16 mouse cellular contexts compared by ENCODE assay signal in genomic region chr9:75601510-75601909, GRCm38 (mm10). TPM values are rescaled to one million over a fixed set of nuclear protein-coding genes. Genes with fewer than 3 reads are reported as not detected.
DNase-seq lines count a peak whose midpoint lies in the region; ATAC-seq and TF ChIP-seq lines count a peak whose summit lies in the region.
"Had no signal": no experiment of that assay in that cellular context is flagged by ENCODE, and none has a peak within 500 bp of the region (broad histone marks: within the 10 kb centered on the region; RNA-seq: fewer than 3 reads in every experiment).

No protein-coding gene starts in this region.

- no peak for TF ChIP-seq EP300 in heart, adult 2 months (IDR thresholded peaks at IDR 0.05; ENCODE audit: insufficient read depth, low read depth, low read length)

- no peaks in the 10 kb centered on the region for H3K36me3 ChIP-seq in heart, embryonic 13.5 days
- H3K36me3 ChIP-seq in heart, adult 2 months (ENCODE audit: control insufficient read depth, insufficient read depth, low read length): no peaks in the 10 kb centered on the region
- H3K36me3 ChIP-seq in lung, embryonic 16.5 days (ENCODE audit: control insufficient read depth, insufficient read depth, low read length): no peaks in the 10 kb centered on the region
- H3K36me3 ChIP-seq in intestine, embryonic 15.5 days: no peaks in the 10 kb centered on the region
- H3K36me3 ChIP-seq in hindbrain, embryonic 11.5 days (ENCODE audit: control insufficient read depth, insufficient read depth, low read length): 0 out of 2 replicates have a peak, but pooled peaks cover 5% of the 10 kb centered on the region

- H3K4me3 ChIP-seq in heart, embryonic 13.5 days: no peak overlapping the region
- H3K4me3 ChIP-seq in heart, adult 2 months: no peak overlapping the region
- H3K4me3 ChIP-seq in lung, embryonic 16.5 days (ENCODE audit: low read length): no peak overlapping the region
- no peak overlapping the region for H3K4me3 ChIP-seq in intestine, embryonic 15.5 days (replicated peaks)
- no peak overlapping the region for H3K4me3 ChIP-seq in hindbrain, embryonic 11.5 days (ENCODE audit: low read depth, low read length)
- H3K4me3 ChIP-seq: forebrain, embryonic 15.5 days; midbrain, embryonic 12.5 days had no signal

- peak overlapping the region; percentile 12; the same call in 1 of the 2 replicates for H3K4me2 ChIP-seq in heart, embryonic 13.5 days
- peak overlapping the region; percentile 34 for H3K4me2 ChIP-seq in lung, embryonic 16.5 days (ENCODE audit: low read depth, low read length)
- peak overlapping the region; percentile 45 for H3K4me2 ChIP-seq in intestine, embryonic 15.5 days (replicated peaks)
- no peak overlapping the region for H3K4me2 ChIP-seq in hindbrain, embryonic 11.5 days (replicated peaks; ENCODE audit: low read depth, low read length)
- H3K4me2 ChIP-seq: forebrain, embryonic 15.5 days; midbrain, embryonic 12.5 days had no signal

- no peak for TF ChIP-seq POLR2A in heart, adult 2 months (IDR thresholded peaks at IDR 0.05; ENCODE audit: insufficient read depth, low read depth, low read length)

- H3K4me1 ChIP-seq in heart, embryonic 13.5 days: peaks cover 18% of the 10 kb centered on the region
- no peaks in the 10 kb centered on the region; the same call in 1 of the 2 replicates for H3K4me1 ChIP-seq in heart, adult 2 months (ENCODE audit: control insufficient read depth, insufficient read depth, low read length)
- peaks cover 14% of the 10 kb centered on the region; the same call in 1 of the 2 replicates for H3K4me1 ChIP-seq in lung, embryonic 16.5 days (replicated peaks; ENCODE audit: control insufficient read depth, insufficient read depth, low read length)
- H3K4me1 ChIP-seq in intestine, embryonic 15.5 days (replicated peaks): 0 out of 2 replicates have a peak, but pooled peaks cover 4% of the 10 kb centered on the region
- peaks cover 3% of the 10 kb centered on the region; the same call in 1 of the 2 replicates for H3K4me1 ChIP-seq in hindbrain, embryonic 11.5 days (replicated peaks; ENCODE audit: control insufficient read depth, insufficient read depth, low read length)

- H3K9me3 ChIP-seq in heart, embryonic 13.5 days: no peaks in the 10 kb centered on the region
- no peaks in the 10 kb centered on the region for H3K9me3 ChIP-seq in lung, embryonic 16.5 days (ENCODE audit: control insufficient read depth, low read length)
- no peaks in the 10 kb centered on the region for H3K9me3 ChIP-seq in intestine, embryonic 15.5 days
- H3K9me3 ChIP-seq in hindbrain, embryonic 11.5 days (ENCODE audit: control insufficient read depth, low read length): no peaks in the 10 kb centered on the region
- H3K9me3 ChIP-seq: forebrain, embryonic 15.5 days had no signal

- H3K79me2 ChIP-seq in heart, adult 2 months (replicated peaks; ENCODE audit: control insufficient read depth, insufficient read depth, low read length): no peaks in the 10 kb centered on the region

- WGBS in heart, embryonic 13.5 days: 28% methylated on average over 12 of the region's 12 CpGs
- 26% methylated on average over 12 of the region's 12 CpGs for WGBS in heart, adult 2 months
- WGBS in lung, embryonic 16.5 days: 15% methylated on average over 12 of the region's 12 CpGs
- 29% methylated on average over 12 of the region's 12 CpGs for WGBS in intestine, embryonic 15.5 days
- 58% methylated on average over 12 of the region's 12 CpGs for WGBS in hindbrain, embryonic 11.5 days

- no peak for ATAC-seq in heart, embryonic 13.5 days (ENCODE audit: extremely low read depth, insufficient number of reproducible peaks, low FRiP score, low TSS enrichment)
- ATAC-seq in lung, embryonic 16.5 days (ENCODE audit: low read depth): 0 out of 2 replicates have a peak, but pooled peaks have one; percentile 4
- ATAC-seq in intestine, embryonic 15.5 days: no peak
- no peak for ATAC-seq in hindbrain, embryonic 11.5 days (ENCODE audit: low FRiP score)
- ATAC-seq: forebrain, embryonic 15.5 days; Patski had no signal

- no peak for DNase-seq in heart, adult 2 months
- no peak for DNase-seq in lung, postnatal 25 days (ENCODE audit: low spot score)
- DNase-seq in hindbrain, embryonic 11.5 days (ENCODE audit: low spot score): no peak
- DNase-seq in urinary bladder, postnatal 25 days (ENCODE audit: low spot score): no peak
- DNase-seq: cerebellum, adult 9-10 months; kidney, adult 18-20 months; left cerebral cortex, postnatal 4 days; lung, postnatal 14 days; thymus, postnatal 25 days had no signal

- no peaks in the 10 kb centered on the region for H3K27me3 ChIP-seq in heart, embryonic 13.5 days (replicated peaks)
- no peaks in the 10 kb centered on the region for H3K27me3 ChIP-seq in heart, adult 2 months (ENCODE audit: control insufficient read depth, insufficient read depth, low read length)
- H3K27me3 ChIP-seq in lung, embryonic 16.5 days (ENCODE audit: control insufficient read depth, insufficient read depth, low read depth, low read length): no peaks in the 10 kb centered on the region
- H3K27me3 ChIP-seq in intestine, embryonic 15.5 days (replicated peaks): no peaks in the 10 kb centered on the region
- no peaks in the 10 kb centered on the region for H3K27me3 ChIP-seq in hindbrain, embryonic 11.5 days (ENCODE audit: control insufficient read depth, insufficient read depth, low read length)
- H3K27me3 ChIP-seq: forebrain, embryonic 15.5 days; midbrain, embryonic 12.5 days; Patski had no signal

- H3K9ac ChIP-seq in heart, embryonic 13.5 days: no peak overlapping the region
- H3K9ac ChIP-seq in heart, adult 2 months (ENCODE audit: low read depth, low read length): no peak overlapping the region
- H3K9ac ChIP-seq in lung, embryonic 16.5 days (ENCODE audit: low read length): no peak overlapping the region
- no peak overlapping the region for H3K9ac ChIP-seq in intestine, embryonic 15.5 days
- no peak overlapping the region for H3K9ac ChIP-seq in hindbrain, embryonic 11.5 days (ENCODE audit: low read depth, low read length)
- H3K9ac ChIP-seq: forebrain, embryonic 15.5 days; midbrain, embryonic 12.5 days had no signal

- 0 out of 2 replicates have a peak overlapping the region, but pooled peaks have one; percentile 46 for H3K27ac ChIP-seq in heart, embryonic 13.5 days (replicated peaks)
- no peak overlapping the region for H3K27ac ChIP-seq in heart, adult 2 months
- H3K27ac ChIP-seq in lung, embryonic 16.5 days (ENCODE audit: low read length): no peak overlapping the region
- no peak overlapping the region for H3K27ac ChIP-seq in intestine, embryonic 15.5 days
- H3K27ac ChIP-seq in hindbrain, embryonic 11.5 days (ENCODE audit: low read depth, low read length): no peak overlapping the region
- H3K27ac ChIP-seq: forebrain, embryonic 15.5 days; midbrain, embryonic 12.5 days had no signal

- intact Hi-C loops in heart, adult 2 months (cut with DNase I): no loop called here

- TF ChIP-seq CTCF in heart, adult 2 months (IDR thresholded peaks at IDR 0.05): no peak

RNA-seq across cellular contexts. Expression of gene Tmod2, which starts 9.6 kb away (rescaled TPM):
- polyA plus RNA-seq in heart, embryonic 13.5 days (2015; fragmentation: Nextera tagmentation; extraction: Ambion mirVana): 4.7 and 5.0 TPM in 2 replicates
- total RNA-seq in heart, adult 2 months (2021): 1 to 10 TPM; 3.8 to 4.7 TPM
- 1.0 and 2.6 TPM in 2 replicates for polyA plus RNA-seq in heart, adult 2 months (2012; rRNA removed)
- 8.7 and 9.2 TPM in 2 replicates for polyA plus RNA-seq in lung, embryonic 16.5 days (2015; fragmentation: Nextera tagmentation; extraction: Ambion mirVana)
- polyA plus RNA-seq in intestine, embryonic 15.5 days (2015; fragmentation: Nextera tagmentation; extraction: Ambion mirVana): 16.1 and 20.8 TPM in 2 replicates
- 67.7 and 75.7 TPM in 2 replicates for polyA plus RNA-seq in hindbrain, embryonic 11.5 days (2014; fragmentation: Nextera tagmentation; extraction: Ambion mirVana)
- total RNA-seq: granulocyte monocyte progenitor cell, adult 5-6 weeks had no signal

RNA-seq across cellular contexts. Expression of gene Lysmd2, which starts 24.0 kb away (rescaled TPM):
- polyA plus RNA-seq in heart, embryonic 13.5 days (2015; fragmentation: Nextera tagmentation; extraction: Ambion mirVana): 16.2 and 16.9 TPM in 2 replicates
- 1 to 10 TPM; 6.9 to 8.5 TPM for total RNA-seq in heart, adult 2 months (2021)
- polyA plus RNA-seq in heart, adult 2 months (2012; rRNA removed): 16.4 and 18.1 TPM in 2 replicates
- 21.4 and 24.8 TPM in 2 replicates for polyA plus RNA-seq in lung, embryonic 16.5 days (2015; fragmentation: Nextera tagmentation; extraction: Ambion mirVana)
- polyA plus RNA-seq in intestine, embryonic 15.5 days (2015; fragmentation: Nextera tagmentation; extraction: Ambion mirVana): 19.4 and 20.1 TPM in 2 replicates
- 15.0 and 15.6 TPM in 2 replicates for polyA plus RNA-seq in hindbrain, embryonic 11.5 days (2014; fragmentation: Nextera tagmentation; extraction: Ambion mirVana)

RNA-seq across cellular contexts. Expression of gene Tmod3, which starts 42.1 kb away (rescaled TPM):
- 63.8 and 70.0 TPM in 2 replicates for polyA plus RNA-seq in heart, embryonic 13.5 days (2015; fragmentation: Nextera tagmentation; extraction: Ambion mirVana)
- total RNA-seq in heart, adult 2 months (2021): 10 to 100 TPM; 50.1 to 63.6 TPM
- polyA plus RNA-seq in heart, adult 2 months (2012; rRNA removed): 19.6 and 37.8 TPM in 2 replicates
- 177 and 185 TPM in 2 replicates for polyA plus RNA-seq in lung, embryonic 16.5 days (2015; fragmentation: Nextera tagmentation; extraction: Ambion mirVana)
- 98.6 and 105 TPM in 2 replicates for polyA plus RNA-seq in intestine, embryonic 15.5 days (2015; fragmentation: Nextera tagmentation; extraction: Ambion mirVana)
- 96.9 and 110 TPM in 2 replicates for polyA plus RNA-seq in hindbrain, embryonic 11.5 days (2014; fragmentation: Nextera tagmentation; extraction: Ambion mirVana)
